ENCODE assay signal across 10 mouse cellular contexts in genomic region chr15:78258246-78258865, GRCm38 (mm10). TPM values are rescaled to one million over a fixed set of nuclear protein-coding genes. Genes with fewer than 3 reads are reported as not detected.
DNase-seq lines count a peak whose midpoint lies in the region; ATAC-seq lines count a peak whose summit lies in the region.
"Had no signal": no experiment of that assay in that cellular context is flagged by ENCODE, and none has a peak within 500 bp of the region (broad histone marks: within the 10 kb centered on the region; RNA-seq: fewer than 3 reads in every experiment).

No protein-coding gene starts in this region.

- H3K9me3 ChIP-seq in kidney, embryonic 16.5 days (ENCODE audit: low read length), result no peaks in the 10 kb centered on the region
- H3K9me3 ChIP-seq in megakaryocyte, embryonic 14.5 days, result no peaks in the 10 kb centered on the region
- H3K9me3 ChIP-seq in hindbrain, embryonic 14.5 days (ENCODE audit: control insufficient read depth, low read length), result no peaks in the 10 kb centered on the region
- H3K9me3 ChIP-seq: limb, embryonic 12.5 days had no signal

- H3K27me3 ChIP-seq in kidney, embryonic 16.5 days (ENCODE audit: insufficient read depth, low read length), result peaks cover 5% of the 10 kb centered on the region; the same call in 1 of the 2 replicates
- H3K27me3 ChIP-seq in megakaryocyte, embryonic 14.5 days (replicated peaks), result no peaks in the 10 kb centered on the region
- H3K27me3 ChIP-seq in hindbrain, embryonic 14.5 days (ENCODE audit: control insufficient read depth, insufficient read depth, low read length), result no peaks in the 10 kb centered on the region

- no peak overlapping the region for H3K4me3 ChIP-seq in kidney, embryonic 16.5 days (ENCODE audit: low read length)
- no peak overlapping the region for H3K4me3 ChIP-seq in brown adipose tissue, adult 24 weeks (ENCODE audit: insufficient read depth, low read depth, low read length)
- peak overlapping the region; percentile 15 for H3K4me3 ChIP-seq in megakaryocyte, embryonic 14.5 days (replicated peaks)
- H3K4me3 ChIP-seq in hindbrain, embryonic 14.5 days (replicated peaks; ENCODE audit: low read length), result no peak overlapping the region
- H3K4me3 ChIP-seq: limb, embryonic 12.5 days had no signal

- H3K4me2 ChIP-seq in kidney, embryonic 16.5 days (replicated peaks; ENCODE audit: low read depth, low read length), result no peak overlapping the region
- H3K4me2 ChIP-seq in hindbrain, embryonic 14.5 days (replicated peaks), result no peak overlapping the region
- H3K4me2 ChIP-seq: limb, embryonic 12.5 days had no signal

- H3K27ac ChIP-seq in kidney, embryonic 16.5 days (ENCODE audit: low read length), result no peak overlapping the region
- H3K27ac ChIP-seq in brown adipose tissue, adult 24 weeks (replicated peaks; ENCODE audit: low read depth, low read length), result peak overlapping the region; percentile 93
- no peak overlapping the region for H3K27ac ChIP-seq in hindbrain, embryonic 14.5 days
- H3K27ac ChIP-seq: limb, embryonic 12.5 days had no signal

- no peak overlapping the region for H3K9ac ChIP-seq in kidney, embryonic 16.5 days (replicated peaks; ENCODE audit: low read length)
- no peak overlapping the region for H3K9ac ChIP-seq in hindbrain, embryonic 14.5 days
- H3K9ac ChIP-seq: limb, embryonic 12.5 days had no signal

- H3K4me1 ChIP-seq in kidney, embryonic 16.5 days (ENCODE audit: insufficient read depth, low read length), result no peaks in the 10 kb centered on the region
- H3K4me1 ChIP-seq in brown adipose tissue, adult 24 weeks (ENCODE audit: control insufficient read depth, insufficient read depth, insufficient read length, low read length), result no peaks in the 10 kb centered on the region; the same call in 1 of the 2 replicates
- peaks cover 40% of the 10 kb centered on the region for H3K4me1 ChIP-seq in megakaryocyte, embryonic 14.5 days
- no peaks in the 10 kb centered on the region for H3K4me1 ChIP-seq in hindbrain, embryonic 14.5 days (replicated peaks; ENCODE audit: control insufficient read depth, insufficient read depth, low read length)
- H3K4me1 ChIP-seq: limb, embryonic 12.5 days had no signal

- peak; percentile 15 for DNase-seq in kidney, adult 9 months
- DNase-seq in frontal cortex, postnatal 10 days (ENCODE audit: low spot score in 2 of 2), result no peak
- DNase-seq in hindbrain, embryonic 14.5 days (ENCODE audit: low spot score), result no peak
- no peak for DNase-seq in cerebellum, postnatal 14 days
- DNase-seq: gastrocnemius, postnatal 10 days had no signal

- ATAC-seq in kidney, embryonic 16.5 days (ENCODE audit: low FRiP score, low TSS enrichment), result no peak
- ATAC-seq in hematopoietic stem cell, adult 5-6 weeks (replicated peaks in 1 of 2; ENCODE audit: insufficient read depth in 1 of 2, low FRiP score in 2 of 2, low TSS enrichment in 1 of 2, low read depth in 1 of 2, poor library complexity in 2 of 2, severe bottlenecking in 2 of 2), result peak; percentile 68 to 81
- no peak for ATAC-seq in hindbrain, embryonic 14.5 days (ENCODE audit: low FRiP score)

- WGBS in kidney, embryonic 16.5 days, result 59% methylated on average over 10 of the region's 10 CpGs
- 83% methylated on average over 10 of the region's 10 CpGs for WGBS in hindbrain, embryonic 14.5 days

- H3K36me3 ChIP-seq in kidney, embryonic 16.5 days (ENCODE audit: insufficient read depth, low read length), result no peaks in the 10 kb centered on the region
- peaks cover 92% of the 10 kb centered on the region for H3K36me3 ChIP-seq in megakaryocyte, embryonic 14.5 days (replicated peaks; ENCODE audit: low read length)
- H3K36me3 ChIP-seq in hindbrain, embryonic 14.5 days (replicated peaks; ENCODE audit: control insufficient read depth, insufficient read depth), result no peaks in the 10 kb centered on the region
- H3K36me3 ChIP-seq: limb, embryonic 12.5 days had no signal

RNA-seq across cellular contexts. Expression of gene Ncf4, which starts 13.8 kb away (rescaled TPM):
- 1.8 and 3.1 TPM in 2 replicates for polyA plus RNA-seq in kidney, embryonic 16.5 days (2015; fragmentation: Nextera tagmentation; extraction: Ambion mirVana)
- polyA plus RNA-seq in brown adipose tissue, adult 24 weeks (2012; ENCODE audit: insufficient read depth, insufficient read length, missing spikeins), result 3.3 and 3.5 TPM in 2 replicates
- total RNA-seq in hematopoietic stem cell, adult 5-6 weeks (2017), result 55.9 and 70.4 TPM in 2 replicates
- 31.4 and 83.6 TPM in 2 replicates for polyA plus RNA-seq in megakaryocyte, embryonic 14.5 days (2012; ENCODE audit: insufficient read depth, low replicate concordance)
- polyA plus RNA-seq in hindbrain, embryonic 14.5 days (2014; fragmentation: Nextera tagmentation; extraction: Ambion mirVana), result 1.5 and 2.7 TPM in 2 replicates

RNA-seq across cellular contexts. Expression of gene Csf2rb2, which starts 47.2 kb away (rescaled TPM):
- 0.12 and 0.19 TPM in 2 replicates for polyA plus RNA-seq in kidney, embryonic 16.5 days (2015; fragmentation: Nextera tagmentation; extraction: Ambion mirVana)
- polyA plus RNA-seq in brown adipose tissue, adult 24 weeks (2012; ENCODE audit: insufficient read depth, insufficient read length, missing spikeins), result 0.67 and 2.0 TPM in 2 replicates
- total RNA-seq in hematopoietic stem cell, adult 5-6 weeks (2017), result 1.7 and 3.3 TPM in 2 replicates
- polyA plus RNA-seq in megakaryocyte, embryonic 14.5 days (2012; ENCODE audit: insufficient read depth, low replicate concordance), result 47.0 and 75.8 TPM in 2 replicates
- 0.21 and 0.33 TPM in 2 replicates for polyA plus RNA-seq in hindbrain, embryonic 14.5 days (2014; fragmentation: Nextera tagmentation; extraction: Ambion mirVana)

RNA-seq across cellular contexts. Expression of gene Pvalb, which starts 52.2 kb away (rescaled TPM):
- polyA plus RNA-seq in kidney, embryonic 16.5 days (2015; fragmentation: Nextera tagmentation; extraction: Ambion mirVana), result 0.44 TPM in 1 of 2 replicates, not detected in the other
- polyA plus RNA-seq in brown adipose tissue, adult 24 weeks (2012; ENCODE audit: insufficient read depth, insufficient read length, missing spikeins), result 171 and 312 TPM in 2 replicates
- not detected in 2 replicates for total RNA-seq in hematopoietic stem cell, adult 5-6 weeks (2017)
- polyA plus RNA-seq in megakaryocyte, embryonic 14.5 days (2012; ENCODE audit: insufficient read depth, low replicate concordance), result not detected in 2 replicates
- polyA plus RNA-seq in hindbrain, embryonic 14.5 days (2014; fragmentation: Nextera tagmentation; extraction: Ambion mirVana), result 6.8 and 8.7 TPM in 2 replicates
- polyA plus RNA-seq: limb, embryonic 12.5 days had no signal

Comparison
In these comparisons a context has a peak if more than half of its experiments do, and no peak if none do; other contexts are left out.
1. ATAC-seq: peak in hematopoietic stem cell, adult 5-6 weeks (2 of 2); none in kidney, embryonic 16.5 days (single experiment) and hindbrain, embryonic 14.5 days (single experiment).
2. RNA of gene Csf2rb2, which starts 47.2 kb away (polyA plus RNA-seq): 47.0 to 75.8 TPM in megakaryocyte, embryonic 14.5 days; 0.67 to 2.0 TPM in brown adipose tissue, adult 24 weeks, 0.21 to 0.33 TPM in hindbrain, embryonic 14.5 days and 0.12 to 0.19 TPM in kidney, embryonic 16.5 days; every median in the first group is over 10 times any median in the second.
3. RNA of gene Pvalb, which starts 52.2 kb away (polyA plus RNA-seq): 171 to 312 TPM in brown adipose tissue, adult 24 weeks; 6.8 to 8.7 TPM in hindbrain, embryonic 14.5 days, 0.44 TPM in kidney, embryonic 16.5 days and not detected in megakaryocyte, embryonic 14.5 days; every median in the first group is over 10 times any median in the second.